Mouse (Mus musculus) ovary, adult 10 weeks (tissue): ENCODE results near the gene Olfr792. TPM values are rescaled to one million over a fixed set of nuclear protein-coding genes. Genes with fewer than 3 reads are reported as not detected.

ENCODE experiments used
- polyA plus RNA-seq: library from polyadenylated mRNA; stranded (reverse); fragments of 350-450 nt; fragmentation: Illumina TruSeq; extraction: RNeasy Lipid Tissue Mini Kit (QIAGEN cat#74804); gene quantifications from one replicate; pipeline ENCODE4 v1.2.3, GENCODE M21; 2014

Olfr792 gene
- polyA plus RNA-seq = 0.20 TPM

GRCm38 (mm10) chr10:129538862-129539261 lies at the start of gene Olfr792:
Gene Olfr792, plus strand, starts transcription at chr10:129539162.

GRCm38 (mm10) chr10:129498192-129498591 lies 40.8 kb upstream of the Olfr792 start, which contains the start of gene Olfr790:
Gene Olfr790, plus strand, starts transcription at chr10:129498492.

GRCm38 (mm10) chr10:129521492-129521891 lies 17.5 kb upstream of the Olfr792 start, which contains the start of gene Olfr791:
Gene Olfr791, plus strand, starts transcription at chr10:129521792.

GRCm38 (mm10) chr10:129567355-129567754 lies 28.4 kb downstream of the Olfr792 start, which contains the start of gene Olfr794:
Gene Olfr794, plus strand, starts transcription at chr10:129567655.

Other genes starting within 250 kb of the Olfr792 start
- not detected for gene Olfr780, start 221.0 kb upstream of the Olfr792 start, polyA plus RNA-seq
- not detected for gene Olfr781, start 210.3 kb upstream of the Olfr792 start, polyA plus RNA-seq
- gene Olfr782, start 190.3 kb upstream of the Olfr792 start, polyA plus RNA-seq = not detected
- not detected for gene Olfr784, start 155.1 kb upstream of the Olfr792 start, polyA plus RNA-seq
- not detected for gene Olfr785, start 133.7 kb upstream of the Olfr792 start, polyA plus RNA-seq
- gene Olfr786, start 111.9 kb upstream of the Olfr792 start, polyA plus RNA-seq = not detected
- gene Olfr787, start 77.3 kb upstream of the Olfr792 start, polyA plus RNA-seq = not detected
- gene Olfr788, start 68.2 kb upstream of the Olfr792 start, polyA plus RNA-seq = not detected
- gene Olfr789, start 54.4 kb upstream of the Olfr792 start, polyA plus RNA-seq = not detected
- not detected for gene Olfr790, start 40.7 kb upstream of the Olfr792 start, polyA plus RNA-seq
- gene Olfr791, start 17.4 kb upstream of the Olfr792 start, polyA plus RNA-seq = not detected
- gene Olfr794, start 28.5 kb downstream of the Olfr792 start, polyA plus RNA-seq = not detected
- not detected for gene Olfr796, start 73.4 kb downstream of the Olfr792 start, polyA plus RNA-seq
- not detected for gene Olfr798, start 88.8 kb downstream of the Olfr792 start, polyA plus RNA-seq
- not detected for gene Olfr799, start 98.3 kb downstream of the Olfr792 start, polyA plus RNA-seq
- not detected for gene Olfr800, start 118.5 kb downstream of the Olfr792 start, polyA plus RNA-seq
- gene Olfr801, start 134.7 kb downstream of the Olfr792 start, polyA plus RNA-seq = not detected
- not detected for gene Olfr802, start 149.0 kb downstream of the Olfr792 start, polyA plus RNA-seq
- gene Olfr803, start 155.1 kb downstream of the Olfr792 start, polyA plus RNA-seq = not detected
- not detected for gene Olfr804, start 164.0 kb downstream of the Olfr792 start, polyA plus RNA-seq
- not detected for gene Olfr805, start 190.2 kb downstream of the Olfr792 start, polyA plus RNA-seq
- gene Olfr806, start 202.8 kb downstream of the Olfr792 start, polyA plus RNA-seq = not detected
- gene Olfr807, start 218.6 kb downstream of the Olfr792 start, polyA plus RNA-seq = not detected
- gene Olfr808, start 226.3 kb downstream of the Olfr792 start, polyA plus RNA-seq = not detected
- gene Olfr809, start 235.5 kb downstream of the Olfr792 start, polyA plus RNA-seq = not detected